Mouse (Mus musculus): ENCODE data around the gene Fastk.
"Not testable (repeated sequence)": the region's sequence is repeated elsewhere in the genome, so short reads cannot be mapped to it uniquely, and the experiment has no call there.

Gene Fastk

DNA sequence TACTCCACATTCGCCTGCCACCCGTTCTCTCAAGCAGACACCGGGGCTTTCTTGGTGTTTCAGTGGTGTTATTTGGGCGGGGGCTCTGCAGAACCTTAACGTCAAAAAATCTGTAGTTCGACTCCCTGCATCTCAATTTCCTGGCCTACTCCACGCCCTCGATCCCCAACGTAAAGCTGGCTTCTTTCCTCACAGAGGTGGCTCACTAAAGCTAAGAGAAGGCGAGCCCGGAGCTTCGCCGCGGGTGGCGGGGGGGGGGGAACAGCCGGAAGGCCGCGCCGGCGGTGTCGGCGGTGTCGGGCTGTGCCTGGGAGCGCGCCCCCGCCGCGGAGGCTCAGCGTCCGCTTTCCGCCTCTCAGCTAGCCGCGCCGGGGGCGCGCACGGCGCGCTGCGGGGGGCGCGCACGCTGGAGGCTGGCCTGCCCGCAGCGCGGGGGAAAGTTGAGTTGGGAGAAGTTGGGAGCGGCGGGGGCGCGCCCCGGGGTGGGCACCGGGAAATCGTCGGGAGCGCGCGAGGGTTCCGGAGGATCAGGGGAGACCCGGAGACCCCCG, 20.2 kb downstream of the Fastk start:
- no peak for ATAC-seq (ENCODE audit: insufficient number of reproducible peaks, low FRiP score, low TSS enrichment)

DNA sequence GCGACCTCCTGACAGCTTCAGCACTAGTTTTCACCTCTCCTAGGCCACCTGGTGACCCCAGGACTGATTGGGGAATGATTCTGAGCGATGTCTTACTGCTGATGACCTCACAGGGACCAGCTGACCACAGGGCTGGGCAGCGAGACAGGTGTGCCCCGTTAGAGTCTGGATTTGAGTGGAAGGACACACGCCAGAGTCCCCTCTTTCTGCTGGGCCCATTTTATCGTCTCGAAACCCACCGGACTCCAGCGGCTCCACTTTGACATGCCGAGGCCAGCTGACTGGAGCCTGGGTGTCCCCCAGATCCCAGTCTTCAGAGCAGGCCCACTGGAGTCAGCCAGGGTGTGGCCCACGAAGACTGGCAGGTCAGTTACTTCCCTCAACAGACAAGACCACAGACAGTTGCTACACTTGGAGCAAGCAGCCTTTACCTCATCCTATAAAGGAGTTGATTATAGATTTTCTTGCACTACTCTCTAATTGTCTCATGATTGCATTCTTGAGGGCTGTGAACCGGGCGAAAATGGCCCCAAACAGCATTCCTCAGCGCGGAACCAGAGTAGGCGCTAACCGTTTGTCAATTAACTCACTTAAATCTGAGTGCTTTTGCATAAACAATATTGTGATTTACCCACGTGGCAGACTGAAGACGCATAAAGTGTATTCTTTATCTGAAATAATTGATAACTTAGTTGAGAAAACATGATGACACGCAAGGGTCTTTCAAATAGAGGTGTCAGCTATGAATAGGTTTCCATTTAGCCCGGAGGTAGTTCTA, 20.9 kb downstream of the Fastk start:
- ATAC-seq (ENCODE audit: insufficient number of reproducible peaks, low FRiP score, low TSS enrichment), result no peak

DNA sequence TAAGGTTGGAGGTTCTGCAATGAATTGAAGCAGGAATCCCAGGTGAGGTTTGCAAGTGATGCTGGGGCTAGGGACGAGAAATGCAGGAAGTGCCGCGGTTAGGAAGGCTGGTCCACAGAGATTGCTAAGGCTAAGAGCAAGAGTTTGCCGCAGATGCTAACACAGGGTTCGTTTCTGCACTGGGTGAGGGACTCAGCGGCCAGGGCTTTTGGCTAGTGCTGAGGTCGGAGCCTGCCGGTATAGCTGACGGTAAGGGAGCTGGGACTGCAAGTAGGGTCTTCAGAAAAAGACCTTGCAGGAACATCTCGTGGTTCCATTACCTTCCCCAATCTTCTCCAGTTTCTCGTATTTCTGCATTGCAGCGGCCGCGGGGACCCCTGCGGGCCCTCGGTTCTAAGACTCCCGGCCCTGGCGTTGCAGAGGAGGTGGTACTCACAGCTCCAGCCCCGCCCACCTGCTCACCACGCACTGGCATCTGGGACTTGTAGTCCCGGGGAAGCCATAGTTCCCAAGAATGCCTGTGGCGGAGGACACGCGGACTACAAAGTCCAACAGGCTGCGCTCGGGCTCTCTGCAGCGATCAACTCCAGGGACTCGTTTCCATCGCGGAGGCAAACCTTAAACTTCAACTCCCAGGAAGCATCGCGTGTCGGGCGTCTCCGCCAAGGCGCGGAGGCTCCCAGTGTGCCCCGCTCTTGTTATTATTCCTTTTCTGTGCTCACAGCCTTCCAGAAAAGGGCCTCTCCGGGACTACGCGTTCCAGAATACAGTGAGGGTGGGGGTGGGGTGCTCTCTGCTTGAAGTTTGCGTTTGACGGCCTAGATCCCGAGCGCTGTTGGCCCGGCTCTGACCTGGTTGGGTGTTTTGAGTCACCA, 21.7 kb downstream of the Fastk start, which contains the start of the genes Cdk5 and Slc4a2:
Gene Cdk5 (minus strand): TSS at position 402 of the 875 bp plus-strand sequence.
Gene Slc4a2 (plus strand): TSS at position 709 of the 875 bp plus-strand sequence.
- ATAC-seq (ENCODE audit: insufficient number of reproducible peaks, low FRiP score, low TSS enrichment), result peak; percentile 95

DNA sequence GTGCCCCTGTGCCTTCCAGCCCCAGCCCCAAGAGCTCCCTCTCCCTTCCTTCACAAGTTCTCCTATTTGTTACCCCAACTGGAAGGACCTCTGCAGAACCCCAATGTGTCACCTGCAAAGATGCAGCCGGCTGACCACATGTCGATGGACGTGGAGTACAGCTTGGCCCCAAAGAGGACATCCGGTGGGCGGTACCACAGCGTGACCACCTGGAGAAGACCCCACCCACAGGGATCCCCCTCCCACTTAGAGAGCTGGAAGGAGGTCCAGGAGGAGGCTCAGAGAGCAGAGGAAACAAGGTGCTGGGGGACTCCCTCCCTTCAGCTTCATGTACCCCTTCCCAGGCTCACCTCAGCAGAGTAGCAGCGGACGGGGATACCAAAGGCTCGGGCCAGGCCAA, 24.7 kb downstream of the Fastk start:
- ATAC-seq (ENCODE audit: insufficient number of reproducible peaks, low FRiP score, low TSS enrichment), result no peak

DNA sequence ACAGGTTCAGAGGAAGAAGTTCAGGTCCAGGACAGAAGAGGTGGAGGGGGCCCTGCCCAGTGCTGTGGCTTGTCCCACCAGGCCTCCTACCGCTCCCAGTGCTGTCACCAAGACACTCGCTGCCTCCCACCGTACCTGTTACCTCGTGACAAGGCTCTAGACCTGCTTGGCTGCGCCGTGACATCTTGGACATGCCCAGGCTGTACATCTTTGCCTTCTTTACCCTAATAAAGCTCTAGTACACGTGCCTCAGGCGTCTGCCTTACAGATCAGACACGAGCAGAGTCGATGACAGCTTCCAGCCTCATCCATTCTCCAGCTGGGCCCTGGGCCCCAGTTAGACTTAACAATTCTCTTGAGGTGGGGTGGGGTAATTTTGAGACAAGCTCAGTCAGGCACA, 27.5 kb downstream of the Fastk start:
- no peak for ATAC-seq (ENCODE audit: insufficient number of reproducible peaks, low FRiP score, low TSS enrichment)

DNA sequence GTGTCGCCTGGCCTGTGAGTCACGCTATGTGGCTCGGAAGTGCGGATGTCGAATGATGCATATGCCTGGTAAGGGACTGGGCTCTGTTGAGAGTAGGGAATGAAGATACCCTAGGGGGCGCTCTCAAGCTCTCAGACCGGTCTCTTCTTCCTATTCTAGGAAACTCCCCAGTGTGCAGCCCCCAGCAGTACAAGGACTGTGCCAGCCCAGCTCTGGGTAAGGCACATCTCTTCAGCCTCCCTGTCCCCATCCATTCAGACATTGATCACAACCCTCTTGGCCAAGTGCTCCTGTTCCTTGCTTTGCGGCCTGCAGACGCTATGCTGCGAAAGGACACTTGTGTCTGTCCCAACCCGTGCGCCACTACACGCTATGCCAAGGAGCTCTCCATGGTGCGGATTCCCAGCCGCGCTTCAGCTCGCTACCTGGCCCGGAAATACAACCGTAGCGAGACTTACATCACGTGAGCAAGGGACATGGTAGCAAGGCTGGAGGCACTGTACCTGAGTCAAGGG, 28.8 kb downstream of the Fastk start:
- peak; percentile 68 for ATAC-seq (ENCODE audit: insufficient number of reproducible peaks, low FRiP score, low TSS enrichment)

DNA sequence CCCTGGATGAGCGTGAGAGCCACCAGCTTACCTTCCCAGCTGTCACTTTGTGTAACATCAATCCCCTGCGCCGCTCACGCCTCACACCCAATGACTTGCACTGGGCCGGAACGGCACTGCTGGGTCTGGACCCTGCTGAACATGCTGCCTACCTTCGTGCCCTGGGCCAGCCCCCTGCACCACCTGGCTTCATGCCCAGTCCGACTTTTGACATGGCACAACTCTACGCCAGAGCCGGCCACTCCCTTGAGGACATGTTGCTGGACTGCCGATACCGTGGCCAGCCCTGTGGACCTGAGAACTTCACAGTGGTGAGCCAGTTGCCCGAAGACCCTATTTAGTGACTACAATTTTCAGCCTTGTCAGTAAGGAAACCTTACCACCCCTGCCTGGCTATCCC, 31.1 kb downstream of the Fastk start:
- no peak for ATAC-seq (ENCODE audit: insufficient number of reproducible peaks, low FRiP score, low TSS enrichment)

DNA sequence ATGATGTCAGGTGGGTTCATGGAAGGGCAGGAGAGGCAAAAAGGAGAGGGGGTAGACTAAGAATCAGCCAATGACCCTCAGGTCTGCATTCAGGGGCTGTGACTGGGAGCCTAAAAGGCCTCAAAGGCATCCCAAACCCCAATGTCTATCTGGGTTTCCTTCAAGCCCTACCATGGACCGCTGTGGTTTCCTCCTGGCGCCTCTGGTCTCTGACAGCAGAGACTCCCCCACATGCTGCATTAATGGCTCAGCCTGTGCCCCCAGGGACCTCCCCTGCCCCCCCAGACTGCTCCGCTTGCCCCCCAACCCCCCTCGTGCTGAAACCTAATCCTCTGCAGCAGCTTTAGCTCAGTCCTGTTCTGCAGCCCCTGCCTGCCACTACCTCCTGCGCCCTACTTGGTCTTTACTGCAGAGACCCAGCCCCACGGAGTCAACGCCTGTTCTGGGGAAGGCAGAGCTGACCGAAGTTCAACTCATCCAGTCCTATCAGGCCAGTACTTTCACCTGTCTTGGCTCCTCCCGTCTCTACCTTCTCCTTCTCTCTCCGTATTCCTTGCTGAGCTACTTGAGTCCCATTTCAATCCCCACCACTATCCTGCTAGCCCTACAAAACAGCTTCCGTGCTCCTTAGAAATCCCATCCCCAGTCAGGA, 31.9 kb downstream of the Fastk start, which contains the start of gene Asic3:
Gene Asic3 (plus strand): TSS at position 351 of the 652 bp plus-strand sequence.
- ATAC-seq (ENCODE audit: insufficient number of reproducible peaks, low FRiP score, low TSS enrichment), result no peak

DNA sequence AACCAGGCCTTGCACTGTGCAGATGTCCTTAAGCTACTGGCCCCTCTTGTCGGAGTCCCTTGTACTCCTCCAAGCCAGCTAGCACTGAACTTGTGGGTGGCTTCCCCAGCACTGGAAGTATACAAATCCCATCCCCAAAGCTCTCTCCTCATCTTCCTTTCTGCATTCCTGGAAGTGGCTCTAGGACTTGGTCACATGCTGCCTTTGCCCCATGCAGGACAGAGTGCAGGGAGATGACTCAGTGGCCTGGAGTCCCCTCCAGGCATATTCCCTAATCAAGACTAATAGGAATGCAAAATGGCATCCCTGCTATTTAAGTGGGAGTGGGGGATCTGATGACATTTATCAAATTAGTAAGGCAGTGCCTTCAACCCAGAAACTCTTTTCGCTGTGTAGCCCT, 33.0 kb downstream of the Fastk start:
- ATAC-seq (ENCODE audit: insufficient number of reproducible peaks, low FRiP score, low TSS enrichment), result no peak

DNA sequence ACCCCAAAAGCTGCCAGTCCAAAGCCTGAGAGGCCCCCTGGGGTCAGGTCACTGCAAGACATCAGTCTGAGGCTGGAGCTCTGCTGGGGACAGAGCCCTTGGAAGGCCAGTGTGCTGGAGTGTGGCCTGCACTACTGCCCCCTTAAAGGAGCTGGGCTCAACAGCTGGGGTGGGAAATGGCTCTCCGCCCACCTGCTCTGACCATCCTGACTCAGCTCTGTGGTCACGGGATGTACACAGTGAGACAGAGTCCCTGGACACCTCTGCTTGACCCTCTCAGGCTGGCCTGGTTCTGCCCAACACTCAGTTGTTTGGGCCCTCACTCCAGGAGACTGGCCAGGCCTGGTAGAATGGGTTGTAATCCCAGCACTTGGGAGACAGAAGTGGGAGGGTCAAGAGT, 35.6 kb downstream of the Fastk start:
- no peak for ATAC-seq (ENCODE audit: insufficient number of reproducible peaks, low FRiP score, low TSS enrichment)

DNA sequence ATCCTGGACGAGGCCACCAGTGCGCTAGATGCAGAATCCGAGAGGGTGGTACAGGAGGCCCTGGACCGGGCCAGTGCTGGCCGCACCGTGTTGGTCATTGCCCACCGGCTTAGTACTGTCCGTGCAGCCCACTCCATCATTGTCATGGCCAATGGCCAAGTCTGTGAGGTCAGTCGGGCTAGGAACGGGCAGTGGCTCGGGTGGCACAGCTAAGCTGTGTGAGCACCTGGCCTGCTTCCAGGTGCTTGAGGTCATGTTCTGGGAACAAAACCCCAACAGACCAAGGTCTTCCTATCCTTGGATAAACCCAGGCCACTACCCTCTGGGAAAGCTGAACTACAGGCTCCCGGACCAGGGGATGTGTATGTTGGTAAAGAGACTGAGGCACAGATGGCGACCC, 36.4 kb downstream of the Fastk start:
- ATAC-seq (ENCODE audit: insufficient number of reproducible peaks, low FRiP score, low TSS enrichment), result no peak

DNA sequence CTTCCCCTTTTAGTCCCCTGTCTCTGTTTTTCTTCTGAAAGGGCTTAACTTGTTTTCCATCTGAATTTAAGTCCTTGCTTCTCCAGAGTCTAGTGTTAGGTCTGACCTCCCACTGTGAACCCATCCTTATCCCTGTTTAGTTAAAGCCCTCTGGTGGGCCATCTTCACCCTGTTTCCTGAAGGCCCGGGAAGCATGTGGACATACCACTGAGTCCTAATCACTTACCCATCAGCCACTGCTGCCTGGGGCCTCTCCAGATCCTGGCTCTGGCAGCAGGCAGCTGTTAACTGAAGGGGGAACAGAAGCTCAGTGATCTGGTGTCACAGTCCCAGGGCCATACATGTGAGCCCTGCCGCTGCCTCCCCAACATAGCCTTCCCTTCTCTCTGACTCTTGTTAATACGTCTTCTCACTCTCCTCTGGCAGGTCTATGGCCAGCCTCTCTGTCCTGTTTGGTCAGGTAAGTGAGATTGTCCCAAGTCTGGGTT, 39.7 kb downstream of the Fastk start:
- no peak for ATAC-seq (ENCODE audit: insufficient number of reproducible peaks, low FRiP score, low TSS enrichment)

DNA sequence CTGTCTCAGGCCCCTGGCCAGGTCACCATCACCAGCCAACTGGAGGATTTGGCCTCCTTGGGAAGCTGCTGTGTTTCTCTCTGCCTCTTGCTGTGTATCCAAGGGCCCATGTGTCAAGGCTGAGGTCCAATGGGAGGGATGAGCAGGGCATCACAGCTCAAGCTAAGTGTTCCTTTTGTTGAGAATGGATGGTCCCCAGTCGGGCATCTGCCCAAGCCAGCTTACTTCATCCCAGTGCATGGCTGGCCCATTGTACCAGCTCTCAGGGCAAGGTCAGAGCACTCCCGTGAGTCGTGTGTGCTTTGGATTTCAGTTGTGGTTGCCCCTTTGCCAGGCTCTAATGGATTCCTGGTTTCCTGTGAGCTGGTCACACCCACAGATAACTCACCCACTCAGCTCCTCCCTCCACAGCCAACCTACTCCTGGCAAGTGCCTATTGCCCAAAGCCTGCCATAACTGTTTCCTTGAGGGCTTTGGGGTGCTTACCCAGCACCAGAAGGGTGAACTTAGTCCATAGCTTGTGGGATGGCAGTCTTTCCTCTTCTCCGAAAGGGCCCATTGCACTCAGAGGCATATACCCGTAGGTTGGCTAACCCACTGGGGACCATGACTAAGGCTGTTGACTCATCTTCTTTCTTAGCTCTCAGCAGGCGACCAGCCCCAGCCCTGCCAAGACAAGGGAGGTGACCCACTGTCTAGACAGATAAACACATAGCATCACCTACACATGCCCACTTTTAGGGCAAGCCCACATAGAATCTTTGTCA, 40.3 kb downstream of the Fastk start:
- ATAC-seq (ENCODE audit: insufficient number of reproducible peaks, low FRiP score, low TSS enrichment), result no peak

DNA sequence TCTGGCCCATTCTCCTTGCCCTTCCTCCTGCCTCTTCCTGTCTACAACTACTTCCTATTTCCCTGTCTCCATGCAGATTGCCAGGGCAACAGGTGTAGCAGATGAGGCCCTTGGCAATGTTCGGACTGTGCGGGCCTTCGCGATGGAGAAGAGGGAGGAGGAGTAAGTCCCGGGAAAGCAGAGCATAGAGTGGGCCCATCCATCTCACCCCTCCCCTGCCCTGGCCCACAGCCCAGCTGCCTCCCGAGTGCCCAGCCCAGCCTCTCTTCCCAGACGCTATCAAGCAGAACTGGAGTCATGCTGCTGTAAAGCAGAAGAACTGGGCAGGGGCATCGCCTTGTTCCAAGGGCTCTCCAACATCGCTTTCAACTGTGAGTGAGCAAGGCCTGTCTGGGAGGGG, 43.1 kb downstream of the Fastk start:
- no peak for ATAC-seq (ENCODE audit: insufficient number of reproducible peaks, low FRiP score, low TSS enrichment)

DNA sequence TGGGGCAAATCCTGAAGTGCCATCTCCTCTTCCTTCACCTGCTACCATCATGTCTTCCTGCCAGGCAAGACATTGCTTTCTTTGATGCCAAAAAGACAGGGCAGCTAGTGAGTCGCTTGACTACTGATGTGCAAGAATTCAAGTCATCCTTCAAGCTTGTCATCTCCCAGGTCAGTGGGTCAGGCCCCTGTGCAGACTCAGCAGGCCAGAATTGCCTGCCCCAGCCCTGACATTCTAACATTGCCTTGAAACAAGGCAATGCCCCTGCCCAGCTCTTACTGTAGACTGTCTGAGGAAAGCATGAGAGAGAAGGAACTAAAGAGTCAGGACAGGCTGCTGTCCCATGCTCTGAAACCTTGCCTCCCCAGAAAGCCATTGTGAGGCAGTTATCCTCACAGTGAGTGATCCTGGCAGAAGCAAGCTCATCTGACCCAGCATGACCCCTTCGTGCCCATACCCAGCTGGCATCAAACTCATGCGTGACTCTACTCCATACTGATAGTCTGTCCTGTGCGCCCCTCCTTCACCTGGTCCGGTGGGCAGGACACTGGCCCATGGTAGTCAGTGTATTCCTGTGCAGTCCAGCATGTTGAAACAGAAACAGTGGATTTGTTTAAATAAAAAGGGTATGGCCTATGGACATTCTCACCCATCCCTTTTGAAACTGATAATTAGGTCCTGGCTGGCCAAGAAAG, 44.0 kb downstream of the Fastk start:
- ATAC-seq (ENCODE audit: insufficient number of reproducible peaks, low FRiP score, low TSS enrichment), result no peak

DNA sequence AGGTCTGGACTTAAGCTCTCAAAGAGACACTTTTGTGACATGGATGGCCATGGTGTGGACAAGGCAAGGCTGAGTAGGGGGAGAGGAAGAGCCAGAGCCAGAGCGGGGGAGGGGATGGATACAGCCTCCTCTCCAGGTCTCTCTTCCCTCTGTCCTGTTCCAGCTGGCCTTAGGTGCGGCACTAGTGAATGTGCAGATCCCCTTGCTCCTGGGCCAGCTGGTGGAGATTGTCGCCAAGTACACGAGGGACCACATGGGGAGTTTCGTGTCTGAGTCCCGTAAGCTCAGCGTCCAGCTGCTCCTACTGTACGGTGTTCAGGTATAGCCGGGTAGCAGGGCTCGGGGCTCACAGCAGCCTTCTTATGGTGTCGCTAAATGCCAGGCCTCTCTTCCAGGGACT, 44.7 kb downstream of the Fastk start:
- ATAC-seq (ENCODE audit: insufficient number of reproducible peaks, low FRiP score, low TSS enrichment), result no peak

DNA sequence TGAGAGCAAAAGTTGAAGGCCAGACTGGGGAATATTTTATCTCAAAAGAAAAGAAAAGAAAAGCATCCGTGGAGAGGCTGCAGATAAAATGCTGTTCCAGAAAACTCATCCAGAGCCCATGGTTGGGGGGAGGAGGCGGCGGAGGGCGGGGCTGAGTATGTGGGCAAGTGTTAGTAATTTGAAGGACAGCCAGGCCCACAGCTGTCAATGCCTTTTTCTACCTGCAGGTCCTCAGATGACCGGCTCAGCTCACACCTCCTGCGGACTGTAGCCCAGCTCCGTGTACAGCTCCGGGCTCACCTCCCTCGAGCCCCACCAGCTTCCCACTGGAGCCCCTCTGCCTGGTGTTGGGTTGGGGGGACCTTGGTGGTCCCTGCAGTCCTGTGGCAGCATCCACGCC, 45.4 kb downstream of the Fastk start:
- ATAC-seq (ENCODE audit: insufficient number of reproducible peaks, low FRiP score, low TSS enrichment), result no peak

DNA sequence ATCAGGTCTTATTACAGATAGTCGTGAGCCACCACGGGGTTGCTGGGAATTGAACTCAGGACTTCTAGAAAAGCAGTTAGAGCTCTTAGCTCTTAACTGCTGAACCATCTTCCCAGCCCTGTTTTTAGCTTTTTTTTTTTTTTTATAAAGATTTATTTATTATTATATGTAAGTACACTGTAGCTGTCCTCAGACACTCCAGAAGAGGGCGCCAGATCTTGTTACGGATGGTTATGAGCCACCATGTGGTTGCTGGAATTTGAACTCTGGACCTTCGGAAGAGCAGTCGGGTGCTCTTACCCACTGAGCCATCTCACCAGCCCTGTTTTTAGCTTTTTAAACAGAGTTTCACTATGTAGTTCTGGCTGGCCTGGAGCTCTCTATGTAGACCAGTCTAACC, 48.8 kb downstream of the Fastk start:
- ATAC-seq (ENCODE audit: insufficient number of reproducible peaks, low FRiP score, low TSS enrichment), result not testable (repeated sequence)
